Mouse (Mus musculus) embryonic facial prominence, embryonic 10.5 days (tissue): Measurements from ENCODE around the gene Vrk1. TPM values are rescaled to one million over a fixed set of nuclear protein-coding genes. Genes with fewer than 3 reads are reported as not detected.

Experiments used
- DNase-seq: peaks from one replicate; pipeline ENCODE4 v3.0.0-alpha.2; 2017; ENCODE audit warnings: low spot score
- H3K27ac ChIP-seq: fragments of 300-500 bp; sonication (generic); replicated peaks from 2 replicates; pipeline ENCODE4 v1.5.1; 2016; ENCODE audit warnings: mild to moderate bottlenecking
- H3K27me3 ChIP-seq: fragments of 300-500 bp; sonication (generic); replicated peaks from 2 replicates; pipeline ENCODE4 v1.6.1; 2016; ENCODE audit warnings: low read depth, mild to moderate bottlenecking; ENCODE audit not compliant: poor library complexity, severe bottlenecking
- H3K36me3 ChIP-seq: fragments of 300-500 bp; sonication (generic); replicated peaks from 2 replicates; pipeline ENCODE4 v1.6.1; 2016; ENCODE audit warnings: mild to moderate bottlenecking, moderate library complexity
- H3K4me1 ChIP-seq: fragments of 300-500 bp; sonication (generic); 2 replicates; pipeline ENCODE4 v1.6.1; 2016
- H3K4me3 ChIP-seq: fragments of 300-500 bp; sonication (generic); 2 replicates; pipeline ENCODE4 v1.5.1; 2016; ENCODE audit warnings: mild to moderate bottlenecking, moderate library complexity
- H3K9me3 ChIP-seq: fragments of 300-500 bp; sonication (generic); 2 replicates; pipeline ENCODE4 v1.6.1; 2016; ENCODE audit warnings: mild to moderate bottlenecking
- WGBS: fragments of 180-500 bp; shearing (Covaris S2); methylation state at CpG from one replicate; pipeline ENCODE4 v1.1.7; 2016; 5-methylcytosine and 5-hydroxymethylcytosine counted together
- polyA plus RNA-seq: library from polyadenylated mRNA; unstranded; fragments of >200 nt; fragmentation: Nextera tagmentation; extraction: Ambion mirVana; gene quantifications from 2 replicates; pipeline ENCODE4 v1.2.1, GENCODE M21; 2016

The Vrk1 gene
- polyA plus RNA-seq, 1 experiment from 2014 or later = 113 TPM

DNA sequence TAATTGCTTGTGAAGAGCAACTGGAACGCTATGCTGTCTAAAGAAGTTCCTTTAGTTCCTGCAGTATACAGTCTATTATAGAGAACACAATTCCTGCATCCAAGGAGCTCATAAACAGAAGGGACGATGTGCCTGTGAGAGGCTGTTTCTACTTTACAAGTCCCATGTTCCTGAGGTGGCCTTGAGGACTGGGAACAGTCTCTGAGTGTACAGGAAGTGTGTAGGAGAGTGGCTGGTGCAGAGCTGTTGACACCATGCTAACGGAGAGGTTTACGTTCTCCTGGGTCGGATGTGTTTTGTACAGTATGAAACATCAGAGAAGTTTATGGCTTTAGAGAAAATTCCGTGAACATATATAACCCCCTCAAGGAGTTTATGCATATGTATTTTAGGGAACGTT lies 20.8 kb downstream of the Vrk1 start:
- Histone ChIP-seq H3K4me1 (peaks cover 7% of the 10 kb centered on the region; the same call in 1 of the 2 replicates), H3K4me3 (no peak overlapping the region), H3K27ac (no peak overlapping the region), H3K9me3 (no peaks in the 10 kb centered on the region), H3K36me3 (peaks cover 34% of the 10 kb centered on the region), H3K27me3 (no peaks in the 10 kb centered on the region)
- DNase-seq = no peak
- WGBS = 92% methylated on average over 7 of the region's 7 CpGs

DNA sequence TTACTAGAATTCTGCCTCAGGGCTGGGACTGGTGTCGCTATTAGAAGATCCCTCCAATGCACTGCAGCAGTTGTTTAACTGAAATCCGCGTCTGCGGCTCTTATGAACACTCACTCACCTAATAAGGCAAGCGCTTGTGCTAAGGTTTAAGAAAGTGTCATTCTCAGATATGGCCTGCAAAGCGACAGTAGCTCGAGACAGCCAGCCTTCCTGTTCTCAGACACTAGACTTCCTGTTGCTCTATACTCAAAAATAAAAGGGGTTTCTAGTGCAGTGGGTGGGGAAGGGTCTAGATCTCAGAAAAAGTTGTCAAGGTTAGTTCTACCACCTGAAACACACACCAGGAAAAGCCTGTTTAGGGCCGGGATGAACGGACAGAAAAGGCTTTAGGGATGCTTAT lies 21.9 kb downstream of the Vrk1 start:
- Histone ChIP-seq H3K27ac (no peak overlapping the region), H3K9me3 (no peaks in the 10 kb centered on the region), H3K36me3 (peaks cover 34% of the 10 kb centered on the region), H3K4me3 (no peak overlapping the region), H3K4me1 (peaks cover 7% of the 10 kb centered on the region; the same call in 1 of the 2 replicates), H3K27me3 (no peaks in the 10 kb centered on the region)
- 73% methylated on average over 9 of the region's 9 CpGs for WGBS
- DNase-seq = no peak

DNA sequence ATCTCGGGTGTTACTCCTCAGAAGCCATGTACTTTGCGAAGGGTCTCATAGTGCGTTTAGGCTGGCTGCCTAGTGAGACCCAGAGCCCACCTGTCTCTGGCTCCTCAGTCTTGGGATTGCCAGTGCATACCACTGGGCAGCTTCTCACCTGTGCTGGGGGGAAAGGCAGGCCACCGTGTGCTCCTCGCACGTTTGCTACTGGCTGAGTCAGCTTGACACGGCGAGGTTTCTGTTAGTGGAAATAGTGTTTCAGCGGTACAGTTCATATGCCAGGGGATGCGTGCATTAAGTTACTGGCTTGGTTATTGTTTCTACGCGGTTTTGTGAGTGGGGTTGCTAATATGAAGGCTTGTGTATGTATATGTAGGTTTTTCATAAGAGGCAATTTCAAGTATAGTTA lies 22.3 kb downstream of the Vrk1 start:
- DNase-seq = no peak
- H3K27ac ChIP-seq = no peak overlapping the region
- peaks cover 35% of the 10 kb centered on the region for H3K36me3 ChIP-seq
- no peaks in the 10 kb centered on the region for H3K9me3 ChIP-seq
- H3K4me1 ChIP-seq = peaks cover 7% of the 10 kb centered on the region; the same call in 1 of the 2 replicates
- no peak overlapping the region for H3K4me3 ChIP-seq
- 94% methylated on average over 12 of the region's 12 CpGs for WGBS
- no peaks in the 10 kb centered on the region for H3K27me3 ChIP-seq

DNA sequence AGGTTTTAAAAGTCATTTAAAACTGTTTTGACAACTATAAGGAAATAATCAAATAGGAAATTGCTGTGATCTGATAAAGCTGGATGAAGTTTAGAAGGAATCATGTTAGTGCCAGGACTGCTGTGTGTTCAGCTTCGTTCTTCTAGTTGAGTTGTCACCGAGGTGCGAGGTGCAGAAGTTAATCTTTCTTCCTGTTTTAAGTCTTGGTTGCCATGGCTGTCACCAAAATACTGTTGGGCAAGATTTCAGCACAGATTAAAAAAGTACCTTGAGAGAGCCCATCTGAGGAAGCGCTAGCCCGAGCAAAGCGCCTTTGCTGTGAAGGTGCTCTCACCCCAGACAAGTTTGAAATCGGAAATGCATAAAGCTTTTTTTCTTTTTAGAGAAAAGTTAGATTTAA lies 24.2 kb downstream of the Vrk1 start:
- H3K27me3 ChIP-seq = no peaks in the 10 kb centered on the region
- DNase-seq = no peak
- H3K4me1 ChIP-seq = peaks cover 7% of the 10 kb centered on the region; the same call in 1 of the 2 replicates
- WGBS = 93% methylated on average over 7 of the region's 7 CpGs
- no peaks in the 10 kb centered on the region for H3K9me3 ChIP-seq
- no peak overlapping the region for H3K4me3 ChIP-seq
- H3K36me3 ChIP-seq = peaks cover 35% of the 10 kb centered on the region
- H3K27ac ChIP-seq = no peak overlapping the region

DNA sequence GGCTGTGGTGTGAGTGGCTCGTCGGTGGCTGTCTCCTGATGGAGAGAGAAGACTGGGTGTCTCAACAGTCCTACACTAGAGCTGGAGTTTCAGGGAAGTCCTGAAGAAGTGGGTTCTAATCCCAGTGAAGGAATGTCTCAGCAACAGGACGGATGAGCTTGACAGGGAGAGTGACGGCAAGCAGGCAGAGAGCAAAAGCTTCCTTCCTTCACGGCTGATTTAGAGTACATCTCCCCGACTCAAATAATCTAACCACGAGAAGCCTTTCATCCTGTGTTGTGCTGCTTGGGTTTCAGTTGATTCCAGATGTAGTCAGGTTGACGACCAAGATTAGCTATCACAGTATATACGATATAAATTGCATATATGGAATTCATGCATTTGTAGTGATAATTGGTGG lies 24.7 kb downstream of the Vrk1 start:
- WGBS = 90% methylated on average over 9 of the region's 9 CpGs

DNA sequence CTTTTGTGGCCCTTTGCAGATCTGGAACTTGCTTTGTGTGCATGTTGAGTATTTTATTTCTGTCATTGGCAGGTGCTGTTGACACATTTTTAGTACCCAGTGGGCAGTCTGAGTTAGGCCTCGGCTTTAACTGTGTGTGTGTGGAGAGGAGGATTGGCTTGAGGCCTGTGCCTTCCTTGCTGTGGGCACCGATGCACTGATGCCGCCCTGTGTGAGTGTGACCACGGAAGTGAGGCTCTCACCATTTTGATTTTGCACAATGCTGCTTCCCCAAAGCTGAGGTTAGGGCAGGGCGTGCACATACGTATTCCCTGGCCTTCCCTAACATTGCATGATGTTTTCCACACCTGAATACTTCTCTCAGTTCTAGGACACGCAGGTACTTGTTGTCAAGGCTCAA lies 30.2 kb downstream of the Vrk1 start:
- H3K27ac ChIP-seq = no peak overlapping the region
- H3K4me3 ChIP-seq = no peak overlapping the region
- no peak for DNase-seq
- no peaks in the 10 kb centered on the region for H3K9me3 ChIP-seq
- H3K36me3 ChIP-seq = peaks cover 83% of the 10 kb centered on the region
- 95% methylated on average over 7 of the region's 7 CpGs for WGBS
- no peaks in the 10 kb centered on the region for H3K4me1 ChIP-seq
- H3K27me3 ChIP-seq = no peaks in the 10 kb centered on the region

More for the DNA sequence above, 24.7 kb downstream of the Vrk1 start:
- Histone ChIP-seq H3K4me3 (no peak overlapping the region), H3K9me3 (no peaks in the 10 kb centered on the region), H3K36me3 (peaks cover 38% of the 10 kb centered on the region), H3K27ac (no peak overlapping the region), H3K4me1 (peaks cover 7% of the 10 kb centered on the region; the same call in 1 of the 2 replicates), H3K27me3 (no peaks in the 10 kb centered on the region)
- no peak for DNase-seq

DNA sequence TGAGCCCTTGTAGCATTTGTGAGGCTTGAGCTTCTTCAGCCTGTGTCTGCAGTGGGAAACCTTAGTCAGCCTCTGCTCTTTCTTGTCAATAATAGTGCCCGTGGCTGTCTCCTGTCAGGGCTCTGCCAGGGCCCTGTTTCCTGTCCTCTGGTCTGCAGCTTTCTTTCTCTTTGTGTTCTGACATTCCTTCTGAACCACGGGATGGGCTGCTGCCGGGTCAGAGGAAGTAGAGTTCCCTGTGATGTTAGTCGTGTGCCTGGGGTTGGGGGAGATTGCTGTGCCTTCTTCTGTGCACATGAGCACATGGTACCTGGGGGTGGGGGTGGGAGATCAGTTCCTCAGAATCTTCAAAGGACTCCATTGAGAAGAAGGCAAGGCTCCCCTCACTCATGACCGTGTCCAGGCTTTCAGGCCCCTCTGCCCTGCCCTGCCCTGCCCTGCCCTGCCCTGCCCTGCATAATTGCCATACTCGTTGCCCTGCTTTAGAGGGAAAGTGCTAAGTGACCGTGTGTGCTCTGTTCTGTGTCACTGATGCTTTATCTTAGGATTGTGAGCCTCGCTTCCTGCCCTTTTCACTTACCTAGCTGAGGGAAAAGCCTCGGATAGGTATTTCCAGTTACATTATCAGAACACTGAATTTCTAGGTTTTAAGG lies 36.2 kb downstream of the Vrk1 start:
- H3K36me3 ChIP-seq = peaks cover 60% of the 10 kb centered on the region
- 29% methylated on average over 9 of the region's 9 CpGs for WGBS
- DNase-seq = peak; percentile 25
- no peaks in the 10 kb centered on the region for H3K27me3 ChIP-seq
- H3K4me3 ChIP-seq = no peak overlapping the region
- H3K9me3 ChIP-seq = no peaks in the 10 kb centered on the region
- H3K4me1 ChIP-seq = peaks cover 11% of the 10 kb centered on the region
- peak overlapping the region; percentile 72 for H3K27ac ChIP-seq

DNA sequence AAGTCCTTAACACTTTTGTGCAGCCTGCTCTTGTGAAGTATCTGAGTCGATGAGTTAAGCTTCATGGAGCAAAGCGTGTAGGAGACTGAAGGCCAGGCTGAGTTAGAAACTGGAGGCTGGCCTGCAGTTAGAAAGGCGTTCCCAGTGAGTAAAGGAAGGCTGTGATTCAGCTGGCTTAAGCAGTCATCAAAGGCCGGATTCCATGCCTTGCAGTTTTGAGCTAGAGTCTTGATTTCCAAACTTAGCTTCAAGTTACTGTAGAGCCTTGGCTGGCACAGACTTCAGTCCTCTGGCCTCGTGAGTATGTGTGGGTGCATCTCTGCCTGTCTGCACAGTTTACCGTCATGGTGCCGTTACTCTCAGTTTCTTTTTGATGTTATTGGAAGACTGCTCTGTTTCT lies 42.2 kb downstream of the Vrk1 start:
- Histone ChIP-seq H3K36me3 (peaks cover 59% of the 10 kb centered on the region), H3K27ac (no peak overlapping the region), H3K4me1 (no peaks in the 10 kb centered on the region), H3K27me3 (no peaks in the 10 kb centered on the region), H3K4me3 (no peak overlapping the region), H3K9me3 (no peaks in the 10 kb centered on the region)
- WGBS = 92% methylated on average over 7 of the region's 7 CpGs
- no peak for DNase-seq

DNA sequence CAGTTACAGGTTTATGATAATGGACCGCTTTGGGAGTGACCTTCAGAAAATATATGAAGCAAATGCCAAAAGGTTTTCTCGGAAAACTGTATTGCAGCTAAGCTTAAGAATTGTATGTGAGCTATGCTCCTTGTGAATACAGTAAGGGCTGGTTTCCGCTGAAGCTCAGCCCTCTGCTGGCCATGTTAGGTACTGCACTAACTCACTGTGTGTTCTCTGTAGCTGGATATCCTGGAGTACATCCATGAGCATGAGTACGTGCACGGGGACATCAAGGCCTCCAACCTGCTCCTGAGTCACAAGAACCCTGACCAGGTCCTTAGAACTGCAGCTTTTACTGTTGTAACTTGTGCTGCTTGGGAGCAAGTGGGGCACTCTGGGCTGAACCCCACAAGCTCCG lies 45.8 kb downstream of the Vrk1 start:
- DNase-seq = peak; percentile 79
- Histone ChIP-seq H3K4me3 (no peak overlapping the region), H3K4me1 (peaks cover 8% of the 10 kb centered on the region; the same call in 1 of the 2 replicates), H3K27me3 (no peaks in the 10 kb centered on the region), H3K9me3 (no peaks in the 10 kb centered on the region), H3K36me3 (peaks cover 76% of the 10 kb centered on the region), H3K27ac (no peak overlapping the region)
- WGBS = 54% methylated on average over 6 of the region's 6 CpGs

DNA sequence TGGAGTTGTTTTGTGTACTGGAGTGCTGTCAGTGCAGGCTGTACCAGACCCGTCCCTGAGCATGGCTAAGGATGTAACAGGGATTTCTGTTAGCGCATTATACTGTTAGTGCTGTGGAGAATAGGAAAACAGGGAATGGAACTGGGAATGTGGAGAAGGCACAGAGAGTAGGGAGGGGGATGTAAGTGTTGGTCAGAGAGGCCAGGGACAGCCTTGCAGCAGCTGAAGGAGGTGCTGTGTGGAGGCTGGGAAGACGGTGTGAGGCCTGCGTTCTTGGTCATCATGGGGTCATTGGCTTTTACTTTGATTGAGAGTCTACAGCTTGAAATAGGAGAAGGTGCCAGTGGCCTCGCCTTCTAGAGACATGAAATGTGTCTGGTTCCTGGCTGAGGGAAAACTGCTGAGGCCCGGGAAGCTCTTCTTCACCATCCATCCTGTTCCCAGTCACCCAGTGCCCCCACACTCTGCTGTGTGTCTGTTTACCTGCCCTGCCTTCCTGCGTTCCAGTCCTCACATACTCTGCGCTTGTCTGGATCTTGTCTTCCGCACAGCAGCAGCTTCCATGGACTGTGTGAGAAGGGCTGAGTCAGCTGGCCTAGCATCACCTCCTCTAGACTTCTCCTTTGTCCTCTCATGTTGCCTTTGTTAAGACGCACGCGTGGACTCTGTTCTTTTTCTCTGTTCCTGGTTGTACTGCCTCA lies 50.0 kb downstream of the Vrk1 start:
- no peak for DNase-seq
- no peak overlapping the region for H3K4me3 ChIP-seq
- no peaks in the 10 kb centered on the region for H3K9me3 ChIP-seq
- no peaks in the 10 kb centered on the region for H3K27me3 ChIP-seq
- peaks cover 8% of the 10 kb centered on the region; the same call in 1 of the 2 replicates for H3K4me1 ChIP-seq
- H3K27ac ChIP-seq = peak overlapping the region; percentile 21; the same call in 1 of the 2 replicates
- peaks cover 87% of the 10 kb centered on the region for H3K36me3 ChIP-seq
- 80% methylated on average over 12 of the region's 12 CpGs for WGBS

DNA sequence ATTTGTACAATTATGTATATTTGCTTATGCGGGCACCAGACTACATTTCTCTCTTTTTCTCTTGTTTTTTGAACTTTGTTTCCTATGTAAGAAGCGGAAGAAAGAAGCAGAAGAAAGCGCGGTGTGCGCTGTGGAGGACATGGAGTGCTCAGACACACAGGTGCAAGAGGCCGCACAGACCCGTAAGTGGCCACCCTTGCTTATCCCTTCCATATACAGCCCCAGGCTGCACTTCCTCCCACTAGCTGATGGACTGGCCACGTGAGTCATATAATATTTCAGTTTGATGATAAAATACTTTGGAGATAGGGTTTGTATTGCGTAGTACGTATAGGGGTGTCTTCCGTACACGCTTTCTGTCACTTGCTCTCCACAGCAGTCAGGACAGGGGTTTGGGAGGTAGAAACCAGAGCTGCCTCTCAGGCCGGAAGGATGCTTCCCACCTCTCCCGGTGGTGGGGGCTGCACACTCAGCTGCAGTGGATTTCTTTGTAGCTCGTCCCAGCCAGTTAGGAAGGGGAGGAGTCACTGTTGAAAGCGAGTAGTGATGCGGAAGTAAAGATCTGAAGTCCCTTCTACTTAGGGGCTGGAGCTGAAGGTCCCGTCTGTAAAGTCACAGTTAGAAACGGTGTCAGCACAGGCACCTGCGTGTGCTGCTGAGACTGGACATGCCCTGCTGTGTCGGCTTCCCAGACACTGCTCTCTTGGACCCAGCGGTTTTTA lies 60.6 kb downstream of the Vrk1 start:
- Histone ChIP-seq H3K4me3 (no peak overlapping the region), H3K9me3 (no peaks in the 10 kb centered on the region), H3K27ac (no peak overlapping the region; the same call in 1 of the 2 replicates), H3K27me3 (no peaks in the 10 kb centered on the region), H3K36me3 (peaks cover 63% of the 10 kb centered on the region), H3K4me1 (peaks cover 23% of the 10 kb centered on the region)
- peak; percentile 26 for DNase-seq
- 73% methylated on average over 22 of the region's 22 CpGs for WGBS

DNA sequence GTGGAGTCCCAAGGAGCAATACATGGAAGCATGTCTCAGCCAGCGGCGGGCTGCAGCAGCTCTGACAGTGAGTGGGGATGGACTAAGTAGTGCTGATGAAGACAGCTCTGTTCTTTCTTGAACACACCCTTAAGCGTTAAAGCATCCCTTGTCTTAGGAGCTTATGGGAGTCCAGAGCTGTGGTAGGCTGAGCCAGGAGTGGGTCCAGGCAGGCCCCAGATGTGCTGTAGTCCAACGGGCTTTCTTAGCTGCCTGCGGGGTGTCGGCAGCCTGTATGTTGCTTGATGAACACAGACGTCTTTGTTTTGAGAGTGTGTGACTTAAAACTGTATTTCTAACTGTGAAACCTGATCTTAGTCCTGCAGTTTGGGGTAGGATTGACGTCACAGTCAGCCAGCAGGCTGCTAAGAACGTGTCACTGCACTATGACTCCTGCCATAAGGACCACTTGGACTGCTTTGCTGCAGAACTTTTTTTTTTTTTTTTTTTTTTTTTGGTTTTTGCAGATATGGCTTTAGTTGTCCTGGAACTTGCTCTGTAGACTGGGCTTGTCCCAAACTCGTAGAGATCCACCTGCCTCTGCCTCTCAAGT lies 61.6 kb downstream of the Vrk1 start:
- no peak overlapping the region for H3K4me3 ChIP-seq
- H3K27me3 ChIP-seq = no peaks in the 10 kb centered on the region
- H3K9me3 ChIP-seq = no peaks in the 10 kb centered on the region
- WGBS = 46% methylated on average over 10 of the region's 10 CpGs
- DNase-seq = peak; percentile 46
- peaks cover 23% of the 10 kb centered on the region for H3K4me1 ChIP-seq
- peaks cover 61% of the 10 kb centered on the region for H3K36me3 ChIP-seq
- peak overlapping the region; percentile 37 for H3K27ac ChIP-seq
